Mouse (Mus musculus) neural tube, embryonic 10.5 days (tissue): ENCODE results near the gene Upk3a.

ENCODE experiments used
- DNase-seq: peaks from one replicate; pipeline ENCODE4 v3.0.0-alpha.2; 2017; ENCODE audit warnings: low spot score; ENCODE audit errors: extremely low spot score

Gene Upk3a

DNA sequence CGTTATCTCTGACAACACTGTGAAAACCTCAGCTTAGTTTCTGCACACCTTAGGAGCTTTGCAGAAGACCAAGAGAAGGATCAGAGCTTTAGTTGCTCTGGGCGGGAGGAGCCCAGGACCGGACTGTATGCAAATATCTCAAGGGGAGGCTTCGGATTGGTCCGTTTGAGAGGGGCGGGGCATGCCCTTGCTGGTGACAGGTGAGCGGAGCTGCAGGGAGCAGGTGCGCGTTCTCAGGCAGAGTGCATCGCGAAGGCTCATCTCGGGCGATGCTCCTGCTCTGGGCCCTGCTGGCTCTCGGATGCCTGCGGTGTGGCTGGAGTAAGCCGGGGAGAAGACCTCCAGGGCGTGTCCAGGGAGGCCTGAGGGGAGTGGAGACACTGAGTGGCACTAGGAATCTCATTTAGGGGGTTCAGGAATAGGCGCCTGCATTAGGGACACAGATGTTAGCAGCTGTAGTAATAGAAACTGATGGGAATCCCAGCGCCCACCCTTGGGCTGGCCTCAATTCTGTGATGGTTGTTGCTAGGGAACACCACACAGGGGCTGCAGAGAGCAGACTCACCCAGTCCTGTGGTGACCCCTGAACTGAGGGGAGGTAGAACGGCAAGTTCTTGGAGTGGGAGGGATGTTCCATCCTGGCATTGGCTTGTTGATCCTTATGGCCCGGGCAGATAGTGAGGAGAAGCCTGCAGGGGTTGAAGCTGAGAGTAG is at the start of gene Upk3a:
Gene Upk3a (plus strand): TSS at position 191 of the 714 bp plus-strand sequence.
- no peak for DNase-seq

DNA sequence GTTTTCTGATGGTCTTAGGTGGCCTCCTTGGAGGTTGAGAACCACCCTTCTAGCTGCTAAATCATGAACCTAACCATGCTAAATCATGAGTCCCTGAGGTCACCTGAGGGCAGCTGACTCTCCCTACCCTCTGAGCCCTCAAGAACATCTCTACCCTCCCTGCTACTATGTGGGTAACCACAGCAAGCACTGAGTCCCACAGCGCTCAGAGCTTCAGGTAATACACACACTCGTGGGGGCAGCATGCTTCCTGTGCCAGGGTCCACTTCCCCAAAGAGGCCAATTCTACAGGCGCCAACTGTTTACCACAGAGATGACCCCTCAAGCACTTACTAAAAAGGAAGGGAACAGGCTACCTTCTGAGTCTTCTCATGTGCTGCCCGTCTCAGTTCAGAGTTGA is 48.4 kb upstream of the Upk3a start:
- DNase-seq, result no peak

DNA sequence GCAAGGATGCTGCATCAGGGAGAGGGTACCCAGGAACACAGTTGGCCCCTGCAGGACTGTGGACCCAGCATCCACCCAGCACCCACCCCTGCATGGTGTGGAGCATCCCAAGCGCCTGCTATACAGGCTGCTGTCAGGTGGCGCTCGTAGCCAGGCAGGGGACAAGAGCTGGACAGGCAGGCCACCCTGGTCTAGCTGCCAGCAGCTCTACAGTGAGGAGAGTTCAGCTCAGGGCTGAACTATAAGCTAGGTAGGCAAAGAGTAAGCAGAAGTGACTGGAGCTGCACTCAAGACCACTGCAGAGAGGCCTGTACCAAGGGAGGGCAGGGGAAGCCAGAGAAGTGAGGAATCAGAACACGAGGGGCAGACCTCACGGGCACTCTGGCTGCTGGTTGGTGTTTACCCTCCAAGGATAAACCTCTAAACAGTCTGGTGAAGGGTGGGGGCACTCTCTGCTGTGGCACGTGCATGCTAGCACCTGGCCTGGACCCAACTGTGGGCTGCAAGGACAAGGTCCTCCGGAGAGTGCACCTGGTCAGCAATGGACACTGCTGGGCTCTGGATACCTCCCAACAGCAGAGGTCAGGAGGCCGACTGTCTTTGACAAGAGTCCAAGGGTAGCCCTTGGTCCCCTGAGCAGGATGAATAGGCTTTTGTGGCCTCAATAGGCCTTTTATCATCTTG is 43.9 kb upstream of the Upk3a start:
- DNase-seq, result peak; percentile 33

DNA sequence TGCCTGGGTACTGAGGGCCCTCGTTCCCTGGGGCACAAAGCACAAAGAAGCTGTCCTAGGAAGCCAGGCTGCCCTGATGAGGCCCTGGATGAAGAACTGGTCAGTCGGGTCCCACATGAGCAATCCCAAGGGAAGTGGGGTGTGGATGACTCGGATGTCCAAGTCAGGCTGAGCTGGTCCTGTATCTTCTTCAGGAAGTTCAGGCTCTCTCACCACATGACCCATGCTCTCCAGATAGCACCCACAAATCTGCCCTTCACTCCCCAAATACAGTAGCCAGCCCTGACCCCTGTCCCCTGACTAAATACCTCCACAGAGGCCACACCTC is 43.4 kb upstream of the Upk3a start:
- DNase-seq, result no peak

DNA sequence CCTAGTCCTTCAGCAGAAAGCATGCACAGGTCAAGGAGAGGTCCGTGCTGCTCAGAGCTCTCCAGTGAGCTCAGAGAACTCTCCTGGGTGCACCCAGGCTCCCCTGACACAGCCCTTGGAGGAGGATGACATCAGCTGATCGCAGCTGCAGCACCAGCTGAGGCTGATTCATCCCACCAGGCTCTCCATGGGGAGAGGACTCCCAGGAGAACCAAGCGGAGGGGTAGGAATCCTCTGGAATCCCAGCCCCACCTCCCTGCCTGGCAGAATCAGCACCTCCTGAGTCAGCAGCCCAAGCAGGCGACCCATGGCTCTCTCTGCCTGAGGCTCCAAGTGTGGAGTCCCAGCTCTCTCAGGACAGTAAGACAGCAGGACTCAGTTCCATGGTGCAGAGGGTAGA is 41.2 kb upstream of the Upk3a start:
- no peak for DNase-seq

DNA sequence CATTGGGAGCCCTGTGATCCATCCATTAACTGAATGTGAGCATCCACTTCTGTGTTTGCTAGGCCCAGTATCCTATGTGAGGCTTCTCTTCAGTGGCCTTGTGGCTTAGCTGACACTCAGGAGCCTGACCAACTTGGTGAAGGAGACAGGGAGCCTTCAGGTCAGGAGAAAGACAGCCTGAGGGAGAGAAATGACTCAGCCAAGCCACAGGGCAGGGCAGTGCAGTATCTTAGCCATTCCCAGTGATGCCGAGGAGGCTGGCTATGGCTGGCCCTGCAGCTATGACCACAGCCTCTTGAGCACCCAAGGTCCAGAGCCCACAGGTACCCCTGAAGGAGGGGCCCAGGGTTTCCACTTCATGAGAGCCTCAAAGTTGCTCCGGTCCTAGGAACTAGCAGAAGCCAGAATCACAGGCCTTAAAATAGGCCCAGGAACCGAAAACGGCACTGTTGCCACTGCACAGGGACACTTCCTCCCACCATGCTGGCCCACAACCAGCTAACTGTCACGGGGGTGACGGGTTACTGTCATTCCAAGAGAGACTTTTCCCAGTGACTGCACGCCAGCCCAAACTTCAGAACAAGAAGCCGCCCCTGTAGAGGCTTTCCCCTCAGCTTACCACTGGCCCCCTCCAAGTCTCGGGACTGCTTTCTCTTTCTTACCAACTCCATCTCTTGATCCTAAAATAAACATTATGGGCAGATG is 35.2 kb upstream of the Upk3a start:
- DNase-seq, result no peak

DNA sequence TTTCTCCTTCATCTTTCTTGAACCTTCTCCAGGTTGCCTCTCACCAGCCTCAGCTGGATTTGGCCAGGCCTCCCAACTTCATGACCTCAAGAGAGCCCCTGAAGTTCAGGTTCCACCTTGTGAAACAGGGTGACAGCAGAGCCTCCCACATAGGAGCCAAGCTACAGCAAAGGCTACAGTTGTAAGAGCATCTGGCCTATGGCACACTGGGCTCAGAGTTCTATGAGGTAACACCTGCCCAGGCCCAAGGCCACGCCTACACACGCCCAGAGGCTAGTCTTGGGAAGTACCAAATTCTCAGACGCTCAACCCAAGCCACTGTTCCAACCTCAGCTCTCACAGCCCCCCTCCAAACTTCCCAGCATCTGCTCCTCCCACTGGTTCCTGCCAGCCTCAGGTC is 34.1 kb upstream of the Upk3a start:
- DNase-seq, result no peak

DNA sequence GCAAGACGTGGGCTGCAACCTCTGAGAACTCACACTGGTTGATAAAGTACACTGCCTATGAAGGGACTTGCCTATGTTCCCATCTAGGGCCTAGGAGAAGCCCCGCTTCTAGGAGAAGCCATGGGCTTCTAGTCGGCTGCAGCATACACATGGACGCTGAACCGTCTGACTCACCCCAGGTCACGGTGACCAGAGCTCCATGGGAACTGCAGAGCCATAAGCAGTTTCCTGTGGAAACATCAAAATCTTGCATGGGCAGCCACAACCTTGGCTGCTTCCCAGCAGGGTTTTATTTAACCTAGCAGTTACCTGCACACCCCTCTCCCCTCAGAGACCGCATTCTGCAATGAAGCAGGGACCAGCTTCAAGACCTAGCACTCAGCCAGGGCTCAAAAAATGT is 33.2 kb upstream of the Upk3a start:
- no peak for DNase-seq

DNA sequence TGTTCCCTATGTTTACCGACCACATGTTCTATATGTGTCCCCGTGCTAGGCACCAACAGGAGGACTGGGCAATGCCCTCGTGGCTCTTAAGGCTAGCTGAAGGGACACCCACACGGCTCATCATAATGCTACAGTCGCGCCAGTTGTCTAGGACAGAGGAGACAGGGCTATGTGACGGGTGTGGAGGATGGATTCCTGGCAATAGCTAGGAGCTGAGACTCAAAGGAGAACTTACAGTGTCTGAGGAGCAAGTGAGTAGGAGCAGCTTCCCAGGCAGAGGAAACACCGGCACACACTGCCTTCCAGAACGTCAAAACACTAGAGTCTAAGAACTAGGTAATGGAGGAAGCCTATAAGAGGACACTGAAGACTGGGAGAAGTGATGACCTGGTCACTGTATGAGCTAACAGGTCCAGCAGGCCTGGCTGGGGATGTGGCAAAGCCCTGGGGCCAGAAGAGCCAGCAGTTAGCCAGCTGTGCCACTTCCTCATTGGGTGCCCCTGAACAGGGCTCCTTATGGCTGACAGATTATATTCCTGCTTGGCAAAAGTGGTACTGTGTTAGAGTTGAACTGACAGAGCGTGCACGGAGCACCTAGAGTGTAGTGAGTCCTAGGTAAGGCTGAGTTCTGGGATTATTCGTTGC is 31.3 kb upstream of the Upk3a start:
- no peak for DNase-seq

DNA sequence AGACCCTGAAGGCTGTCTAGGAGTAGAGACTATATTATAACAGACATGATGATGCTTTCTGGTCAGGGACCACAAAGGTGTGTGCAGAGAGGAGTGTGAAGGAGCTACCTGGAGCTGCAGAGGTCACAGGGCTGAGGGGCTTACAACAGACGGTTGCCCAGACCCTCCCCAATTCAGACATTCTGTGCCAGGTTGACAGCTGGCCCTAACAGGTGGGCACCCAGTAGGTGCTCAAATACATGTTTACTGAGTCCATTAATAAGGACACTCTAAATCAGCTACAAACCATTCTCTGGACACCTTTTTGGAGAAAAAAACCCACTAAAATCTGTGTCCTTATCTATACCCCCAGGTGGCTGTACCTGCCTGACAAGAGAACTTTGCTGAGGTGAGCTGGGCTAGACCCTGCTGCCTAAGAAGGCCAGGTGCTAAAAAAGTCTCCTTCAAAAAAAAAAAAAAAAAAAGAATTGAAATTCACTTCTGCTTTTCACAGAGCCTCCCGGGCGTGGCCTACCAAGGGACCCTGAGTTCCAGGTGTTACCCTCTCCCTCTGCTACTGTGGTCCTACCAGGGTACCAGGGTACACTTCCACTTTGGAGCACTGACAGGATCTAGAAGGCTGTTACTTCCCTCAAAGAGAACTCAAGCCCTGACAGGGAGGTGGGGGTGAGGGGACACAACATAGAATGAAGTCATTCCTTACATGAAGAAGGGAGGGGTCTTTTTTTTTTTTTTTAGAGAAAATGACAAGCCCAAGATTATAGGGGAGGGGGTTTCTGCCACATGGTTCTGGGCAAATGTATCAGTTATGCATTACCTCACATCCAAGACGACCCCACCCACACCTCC is 30.5 kb upstream of the Upk3a start:
- no peak for DNase-seq

DNA sequence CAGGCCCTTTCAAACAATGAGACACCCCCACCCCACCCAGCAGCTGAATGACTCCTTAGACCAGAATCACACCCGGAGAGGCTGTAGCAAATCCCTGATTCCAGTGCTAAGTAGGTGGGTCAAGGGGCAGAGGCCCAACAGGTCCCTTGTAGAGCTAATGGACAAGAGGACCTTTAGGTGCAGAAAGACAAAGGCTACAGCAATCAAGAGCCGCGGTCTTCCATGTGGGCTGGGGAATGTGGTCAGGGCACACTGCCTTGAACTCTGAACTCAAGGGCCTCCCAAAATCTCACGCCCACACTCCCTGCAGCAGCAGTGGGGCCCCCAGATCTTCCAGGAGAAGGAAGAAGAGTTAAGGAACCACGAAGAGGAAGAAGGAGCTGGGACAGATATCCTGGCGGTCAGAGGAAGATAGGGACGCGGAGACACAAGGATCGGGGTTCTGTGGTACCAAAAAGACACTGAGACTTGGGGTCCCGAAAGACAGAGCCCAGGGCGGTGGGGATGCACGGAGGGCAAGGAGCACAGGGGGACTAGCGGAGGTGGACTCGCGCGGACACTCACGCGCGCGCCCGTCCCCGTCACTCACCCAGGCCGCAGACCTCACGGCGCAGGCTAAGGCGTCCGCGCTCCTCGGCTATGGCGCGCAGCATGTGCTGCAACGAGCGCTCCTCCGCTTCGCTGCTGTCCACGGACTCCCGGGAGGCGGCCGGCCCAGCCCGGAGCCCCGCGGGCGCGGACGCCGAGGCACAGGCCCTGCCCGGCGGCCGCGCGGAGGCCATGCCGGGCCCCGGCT is 29.7 kb upstream of the Upk3a start:
- peak; percentile 60 for DNase-seq

DNA sequence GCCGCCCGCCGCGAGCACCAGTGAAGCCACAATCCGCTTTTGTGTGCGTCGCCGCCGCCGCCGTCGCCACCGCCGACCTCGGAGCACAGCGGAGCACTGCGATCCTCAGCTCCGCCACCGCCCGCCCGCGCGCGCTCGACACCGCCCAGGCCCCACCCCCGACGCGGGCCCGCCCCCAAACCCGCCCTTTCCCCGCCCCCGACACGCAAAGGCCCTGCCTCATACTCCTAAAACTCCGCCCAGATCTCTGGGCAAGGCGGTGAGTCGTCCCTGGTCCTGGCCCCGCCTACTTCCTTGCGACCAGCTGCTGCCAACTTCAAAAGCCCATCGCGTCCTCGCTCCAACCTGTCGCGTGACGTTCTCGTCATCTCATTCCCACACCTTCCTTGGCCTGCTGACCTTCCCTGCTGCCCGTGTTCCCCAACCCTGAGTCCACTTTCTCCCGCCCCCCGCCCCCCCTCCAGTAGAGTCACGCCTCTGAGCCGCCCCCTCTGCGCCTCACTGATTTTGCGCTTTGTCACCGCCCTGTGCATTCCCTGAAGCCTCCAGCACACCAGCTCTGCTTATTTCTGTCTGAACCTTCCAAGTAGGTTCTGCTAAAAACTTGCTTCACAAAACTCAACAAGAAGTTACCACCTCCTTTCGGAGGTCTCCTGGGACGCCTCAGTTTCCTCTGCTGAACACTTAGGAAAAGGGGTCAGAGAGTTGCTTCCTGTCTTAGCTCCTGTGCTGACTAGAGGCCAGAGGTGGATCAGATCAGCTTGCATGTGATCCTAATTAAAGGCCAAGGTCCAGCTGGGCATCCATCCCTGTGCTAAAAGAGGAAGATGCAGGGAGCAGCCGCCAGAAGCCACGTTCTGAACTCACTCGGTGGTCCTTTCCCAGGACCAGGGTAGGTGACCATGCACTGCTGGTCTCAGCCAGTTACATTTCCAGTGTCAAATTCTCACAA is 28.8 kb upstream of the Upk3a start, which contains the start of gene 5031439G07Rik:
Gene 5031439G07Rik (minus strand): TSS at position 678 of the 952 bp plus-strand sequence.
- DNase-seq, result peak; percentile 95

DNA sequence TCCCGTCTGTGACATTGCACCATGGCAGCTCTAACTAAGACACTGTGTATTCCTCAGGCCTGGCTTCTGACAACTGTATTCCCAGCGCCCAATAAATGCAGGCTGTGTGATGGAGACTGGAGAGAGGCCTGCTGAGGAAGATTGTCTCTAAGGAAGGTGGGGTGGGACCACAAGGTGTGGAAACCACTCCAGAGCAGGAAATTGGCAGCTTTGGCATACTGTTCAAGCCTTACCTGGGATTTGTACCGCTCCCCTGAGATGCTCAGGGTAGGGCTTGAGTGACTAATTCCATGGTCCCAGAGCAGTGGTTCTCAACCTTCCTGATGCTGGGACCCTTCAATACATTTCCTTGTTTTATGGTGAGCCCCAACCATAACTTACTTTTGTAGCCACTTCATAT is 27.8 kb upstream of the Upk3a start:
- no peak for DNase-seq

DNA sequence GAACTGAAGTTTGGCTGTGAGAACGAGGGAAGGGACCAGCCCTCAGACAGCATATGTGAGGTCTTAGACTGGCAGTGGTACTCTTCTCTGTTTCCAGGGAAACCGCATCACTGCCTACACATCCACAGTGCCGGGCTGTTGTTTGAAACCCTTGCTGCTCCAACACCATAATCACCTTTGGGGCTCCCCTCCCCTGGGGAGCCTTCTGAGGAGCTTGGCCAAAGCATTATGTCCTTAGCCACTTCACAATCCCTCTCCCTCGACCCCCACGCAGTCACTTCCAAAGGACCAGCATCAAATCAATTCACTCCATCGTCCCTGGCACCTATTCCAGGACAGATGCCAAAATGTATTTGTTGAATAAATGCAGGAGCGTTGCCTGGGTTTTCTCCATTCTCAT is 27.2 kb upstream of the Upk3a start:
- no peak for DNase-seq

DNA sequence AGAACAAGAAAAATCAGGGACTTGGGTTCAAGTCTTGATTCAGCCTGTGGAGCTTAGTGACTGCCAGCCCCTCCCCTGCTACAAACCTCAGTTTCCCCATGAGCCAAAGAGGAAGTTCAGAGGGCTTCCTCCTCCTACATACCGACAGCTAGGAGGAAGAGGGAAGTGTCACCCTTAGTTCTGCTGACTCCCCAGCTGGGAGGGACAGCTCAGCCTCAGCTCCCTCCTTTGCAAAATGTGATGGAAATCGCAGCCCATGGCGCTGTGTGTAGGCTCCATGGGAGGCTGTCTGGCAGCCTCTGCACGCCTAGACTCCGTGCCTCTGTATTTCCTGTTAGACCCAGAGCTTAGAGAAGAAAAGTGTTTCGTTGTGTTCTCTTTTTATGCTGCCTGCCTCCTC is 22.4 kb upstream of the Upk3a start:
- DNase-seq, result no peak

DNA sequence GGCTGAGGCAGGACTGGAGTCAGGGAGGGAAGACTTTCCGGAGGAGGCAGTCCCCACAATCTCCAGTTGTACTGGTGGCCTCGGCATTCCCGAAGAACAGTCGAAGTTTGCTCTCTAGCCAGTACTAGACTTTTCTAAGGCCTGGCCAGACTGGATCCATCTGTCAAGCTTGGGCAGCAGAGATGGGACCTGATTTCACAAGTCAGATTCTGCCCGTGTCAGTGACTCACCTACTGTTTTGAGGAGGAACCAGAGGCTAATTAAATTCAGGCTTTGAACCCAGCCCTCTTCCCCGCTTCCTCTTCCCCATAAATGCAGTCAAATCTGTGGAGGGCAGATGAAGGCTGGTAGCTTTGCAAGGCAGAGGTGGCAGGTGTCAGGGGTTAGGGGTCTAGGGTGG is 21.9 kb upstream of the Upk3a start:
- no peak for DNase-seq

DNA sequence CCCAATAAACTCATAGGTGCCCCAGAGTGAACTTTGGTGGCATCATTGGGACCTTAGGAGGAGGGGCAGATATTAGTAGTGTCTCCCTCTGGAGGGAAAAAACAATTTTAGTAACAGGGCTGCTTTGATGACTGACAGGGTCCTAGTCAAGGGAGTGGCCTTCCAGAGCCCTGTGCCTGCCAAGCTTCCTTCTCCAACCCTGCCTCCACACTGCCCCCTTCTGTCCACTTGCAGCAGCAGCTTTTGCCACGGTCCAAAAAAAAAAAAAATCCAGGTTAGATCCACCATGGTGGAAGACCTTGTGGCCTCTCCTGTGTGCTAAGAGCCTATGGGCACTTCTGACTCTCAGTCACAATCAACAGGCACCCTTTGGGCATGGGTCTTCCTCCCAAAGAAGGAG is 21.0 kb upstream of the Upk3a start:
- DNase-seq, result peak; percentile 59

DNA sequence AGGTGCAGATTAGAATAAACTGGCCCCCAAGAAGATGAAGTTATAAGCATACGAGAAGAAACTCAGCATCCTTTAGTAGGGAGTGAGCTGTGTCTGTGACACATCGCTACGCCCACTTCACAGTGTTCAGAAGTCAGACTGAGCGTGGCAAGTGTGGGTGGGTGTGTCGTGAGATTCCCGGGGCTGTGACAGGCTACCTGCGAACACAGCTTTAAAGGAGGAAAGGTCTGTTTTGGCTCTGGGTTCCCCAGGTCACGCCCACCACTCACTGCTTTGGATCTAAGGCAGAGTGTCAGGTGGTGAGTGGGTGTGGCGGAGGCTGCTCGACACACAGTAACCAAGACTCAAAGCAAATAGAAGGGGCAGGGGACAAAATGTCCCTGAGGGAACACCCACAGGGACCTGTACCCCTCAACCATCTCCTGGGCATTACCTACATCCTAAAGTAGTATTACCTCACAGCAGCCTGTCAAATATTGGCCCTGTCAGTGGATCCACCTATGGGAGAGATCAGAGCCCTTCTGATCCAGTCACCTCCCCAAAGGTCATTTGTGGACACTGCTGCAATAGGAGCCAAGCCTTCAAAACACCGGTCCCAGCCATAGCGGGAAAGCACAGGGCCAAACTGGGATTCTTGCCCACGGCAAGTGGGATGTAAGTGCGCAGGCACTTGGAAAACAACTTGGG is 19.0 kb upstream of the Upk3a start:
- DNase-seq, result no peak

DNA sequence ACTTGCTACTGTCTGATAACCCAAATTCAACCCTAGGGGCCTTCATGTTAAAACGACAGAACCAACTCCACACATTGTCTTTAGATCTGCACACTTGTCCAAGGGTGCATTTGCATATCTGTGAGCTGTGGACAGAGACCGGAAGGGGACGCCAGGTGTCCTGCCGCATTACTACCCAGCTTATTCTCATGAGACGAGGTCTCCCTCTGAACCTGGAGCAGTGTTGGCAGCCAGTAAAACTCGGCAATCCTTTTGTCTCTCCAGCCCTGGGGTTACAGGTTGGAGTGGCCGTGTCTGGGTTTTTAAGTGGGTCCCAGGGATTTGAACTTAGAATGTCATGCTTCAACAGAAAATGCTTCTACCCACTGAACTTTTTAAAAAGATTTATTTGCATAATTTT is 17.0 kb upstream of the Upk3a start:
- DNase-seq, result no peak
